Mouse (Mus musculus) fibroblast of lung, adult 2 months (primary cell): ENCODE data around the gene Epb41.

Source experiments
- DNase-seq: peaks from one replicate; pipeline ENCODE4 v3.0.0-alpha.2; 2011; ENCODE audit warnings: low read depth

Gene Epb41

DNA sequence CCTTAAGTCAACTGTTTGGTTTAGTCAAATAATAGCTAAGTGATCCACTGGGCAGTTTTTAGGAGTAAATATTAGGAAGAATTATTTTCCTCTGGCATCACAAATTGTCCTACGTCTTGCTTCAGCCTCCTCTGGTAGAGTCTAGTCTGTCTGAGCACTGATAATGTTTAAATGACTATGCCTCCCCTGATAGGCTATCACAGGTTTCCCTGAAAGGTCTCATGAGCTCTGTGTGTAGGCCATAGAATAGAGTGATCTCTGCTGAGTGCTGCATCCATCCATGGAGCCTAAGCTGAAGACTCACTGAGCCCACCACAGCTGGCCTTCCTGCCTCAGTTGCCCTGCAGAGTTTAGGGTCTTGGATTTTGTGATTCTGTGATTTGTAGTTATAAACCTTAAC, 186.6 kb downstream of the Epb41 start:
- no peak for DNase-seq

DNA sequence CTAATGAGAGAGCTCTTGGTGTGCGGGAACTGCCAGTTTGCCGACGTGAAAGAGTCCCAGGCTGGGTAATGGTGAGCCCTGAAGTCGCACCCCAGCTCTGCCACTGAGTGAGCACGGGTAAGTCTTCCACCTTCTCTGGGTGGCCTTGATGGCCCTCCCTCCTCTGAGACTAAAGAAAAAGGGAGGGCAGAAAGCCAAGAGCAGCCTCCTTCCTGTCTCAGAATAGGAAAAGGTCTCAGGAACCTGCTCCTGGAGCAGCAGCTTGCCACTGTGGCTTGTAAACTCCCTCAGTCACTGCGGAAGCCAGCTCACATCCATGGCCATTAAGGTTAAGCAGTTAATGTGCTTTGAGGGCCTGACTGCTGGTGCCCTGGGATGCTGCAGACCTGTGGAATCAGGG, 189.7 kb downstream of the Epb41 start:
- no peak for DNase-seq

DNA sequence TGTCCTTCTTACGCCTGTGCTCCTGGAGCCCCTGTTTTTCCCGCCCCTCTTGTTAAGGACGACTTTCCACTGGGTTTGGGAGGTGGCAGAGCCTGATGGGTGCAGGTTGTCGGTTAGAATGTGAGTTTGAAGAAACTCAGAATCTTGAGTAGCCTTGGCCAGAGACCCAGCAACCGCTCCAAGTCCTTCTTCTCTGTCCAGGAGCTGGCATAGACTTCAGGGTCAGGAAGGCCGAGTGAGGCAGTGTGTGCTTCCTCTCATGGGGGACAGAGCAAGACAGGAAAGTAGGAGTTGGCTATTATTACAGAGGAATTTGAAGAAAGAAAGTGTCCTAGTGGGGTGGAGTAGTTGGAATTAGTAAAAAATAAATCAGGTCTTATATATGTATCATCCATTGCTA, 191.6 kb downstream of the Epb41 start:
- DNase-seq: no peak

DNA sequence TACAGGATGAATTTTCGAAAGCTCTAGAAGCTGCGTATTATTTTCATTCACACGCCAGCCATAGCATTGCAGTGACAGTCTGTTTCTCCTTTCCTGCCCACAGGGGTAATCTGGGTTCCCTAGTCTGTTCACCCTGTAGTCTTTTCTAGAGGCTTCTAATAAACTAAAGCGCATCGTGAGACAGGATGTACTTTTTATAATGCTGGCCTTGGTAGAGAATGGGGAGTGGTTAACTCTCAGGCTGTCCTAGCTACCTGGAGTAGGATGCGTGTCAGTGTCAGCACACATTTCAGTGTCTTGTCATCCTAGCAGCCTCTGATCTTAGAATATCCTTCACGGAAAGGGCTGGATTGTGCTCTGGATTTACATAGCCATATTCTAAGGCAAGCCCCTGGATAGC, 193.8 kb downstream of the Epb41 start:
- no peak for DNase-seq

DNA sequence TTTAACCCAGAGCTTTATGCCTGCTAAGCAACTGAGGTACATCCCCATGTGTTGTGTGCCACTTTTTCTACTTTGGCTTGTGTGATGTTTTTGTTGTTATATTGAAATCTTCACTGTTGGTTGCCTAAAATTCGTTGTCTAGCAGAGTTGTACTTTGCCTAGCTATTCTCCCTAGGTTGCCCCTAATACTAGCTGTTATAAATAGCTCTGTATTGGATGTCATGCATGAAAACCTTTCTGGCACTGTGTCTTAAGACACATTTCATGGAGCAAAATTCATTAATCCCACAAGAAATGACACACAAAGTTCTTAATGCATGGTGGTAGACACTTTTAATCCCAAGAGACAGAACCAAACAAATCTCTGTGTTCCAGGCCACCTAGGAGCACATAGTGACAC, 195.4 kb downstream of the Epb41 start:
- no peak for DNase-seq

DNA sequence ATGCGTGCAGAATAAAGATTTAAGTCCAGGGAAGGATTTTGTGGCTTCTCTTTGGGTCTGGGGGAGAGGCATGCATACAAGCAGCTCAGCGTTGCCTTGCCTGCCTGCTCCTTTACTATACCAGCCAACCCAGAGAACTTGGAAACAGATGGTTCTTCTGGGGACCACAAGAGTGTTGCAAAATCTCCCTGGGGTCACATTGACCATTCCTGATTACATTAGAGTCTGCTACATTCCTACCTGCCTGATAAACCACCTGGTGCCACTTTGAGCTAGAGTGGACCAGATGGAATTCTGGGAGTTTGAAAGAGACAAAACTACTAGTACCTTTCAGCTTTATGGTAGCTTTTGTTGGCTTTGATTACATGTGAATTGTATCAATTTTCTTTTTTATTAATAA, 198.3 kb downstream of the Epb41 start:
- no peak for DNase-seq

DNA sequence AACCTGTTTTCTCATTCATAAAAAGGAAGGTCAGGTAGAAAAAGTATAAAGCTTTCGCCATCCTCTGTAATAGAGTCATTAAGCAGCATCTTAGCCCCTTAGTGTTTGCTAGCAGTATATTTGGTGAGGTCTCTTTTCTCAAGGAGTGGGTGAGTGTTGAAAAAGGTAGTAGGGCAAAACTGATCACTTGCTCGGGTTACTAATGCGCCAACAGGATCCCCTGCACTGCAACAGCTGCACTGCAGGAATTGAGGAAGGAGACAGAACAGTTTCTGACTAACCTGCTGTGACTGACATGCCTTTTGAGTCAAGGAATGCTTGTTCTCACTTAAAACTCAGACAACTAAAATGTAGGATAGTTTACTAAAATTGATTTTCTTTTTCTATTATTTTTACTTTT, 199.9 kb downstream of the Epb41 start:
- DNase-seq: no peak

DNA sequence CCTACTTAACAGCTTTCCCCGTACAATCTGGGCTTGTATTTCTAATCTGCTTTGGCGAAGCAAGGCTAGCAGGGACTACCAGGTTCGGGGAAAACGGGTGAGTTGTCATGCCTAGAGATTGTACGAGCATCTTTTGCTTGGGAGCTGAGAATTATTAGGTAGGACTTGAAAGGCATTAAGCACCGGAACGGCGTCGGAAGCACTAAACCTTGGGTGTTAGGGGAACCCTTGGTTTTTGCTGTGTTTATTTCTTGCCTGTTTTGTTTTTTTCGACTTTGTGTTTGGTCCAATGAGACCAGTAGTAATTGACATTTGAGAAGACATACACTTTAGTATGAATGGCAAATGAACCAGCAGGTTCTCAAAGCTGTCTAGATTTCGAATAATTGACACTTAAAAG, 200.6 kb downstream of the Epb41 start:
- DNase-seq: no peak

DNA sequence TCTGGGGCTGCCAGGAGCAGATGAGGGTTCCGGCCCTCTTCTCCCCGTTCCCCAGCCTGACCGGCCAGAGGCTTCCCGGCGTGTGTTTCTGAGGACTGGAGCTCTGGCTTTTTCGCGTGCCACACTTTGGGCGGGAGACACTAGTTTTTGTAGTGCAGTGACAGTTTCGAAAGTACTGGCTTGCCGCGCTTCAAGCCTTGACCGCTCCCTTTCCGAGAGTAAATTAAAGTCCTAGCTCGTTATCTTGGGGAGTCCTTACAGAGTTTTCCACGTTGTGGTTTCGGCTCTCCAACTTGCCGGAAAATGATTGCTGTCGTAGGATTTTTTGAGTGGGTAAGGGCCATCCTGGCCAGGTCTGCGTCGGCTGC, 201.0 kb downstream of the Epb41 start:
- DNase-seq: no peak
